ENCODE assay signal across 9 mouse cellular contexts in the genomic region with DNA sequence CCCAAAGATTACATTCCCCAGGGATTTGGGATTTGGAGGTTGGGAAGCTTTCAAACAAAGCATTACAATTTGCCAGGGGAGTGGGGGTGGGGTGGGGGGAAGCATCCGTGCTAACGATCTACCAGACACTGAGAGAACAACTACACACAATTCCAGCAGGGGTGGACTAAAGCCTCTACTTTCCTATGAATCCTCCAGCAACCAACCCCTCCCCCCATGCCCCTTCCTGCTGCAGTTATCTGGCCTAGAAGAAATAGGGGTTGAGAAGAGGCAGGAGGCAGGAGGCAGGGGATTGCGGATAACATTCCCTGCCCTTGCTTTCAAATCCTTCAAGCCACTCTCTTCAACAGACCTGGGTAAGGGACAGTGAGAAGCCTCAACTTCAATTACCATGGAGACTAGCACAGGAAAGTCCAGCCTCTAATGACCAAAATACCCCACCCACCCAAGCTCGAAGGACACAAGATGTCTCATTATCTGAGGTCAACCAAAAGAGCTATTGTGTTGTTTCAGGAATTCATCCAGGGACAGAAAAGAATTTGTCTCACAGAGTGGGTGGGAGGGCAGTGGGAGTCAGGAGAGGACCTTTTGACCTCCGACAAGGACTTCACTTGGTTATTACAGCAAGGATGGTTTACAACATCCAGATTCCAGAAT. TPM values are rescaled to one million over a fixed set of nuclear protein-coding genes. Genes with fewer than 3 reads are reported as not detected.
DNase-seq lines count a peak whose midpoint lies in the region; ATAC-seq and TF ChIP-seq lines count a peak whose summit lies in the region.
"Had no signal": no experiment of that assay in that cellular context is flagged by ENCODE, and none has a peak within 500 bp of the region (broad histone marks: within the 10 kb centered on the region; RNA-seq: fewer than 3 reads in every experiment).

No protein-coding gene starts in this region.

- no peaks in the 10 kb centered on the region for H3K9me3 ChIP-seq in neural tube, embryonic 13.5 days
- no peaks in the 10 kb centered on the region for H3K9me3 ChIP-seq in forebrain, embryonic 13.5 days (replicated peaks)
- H3K9me3 ChIP-seq: liver, embryonic 15.5 days had no signal

- no peak for TF ChIP-seq CTCF in kidney, adult 2 months (conservative IDR thresholded peaks at IDR 0.05; ENCODE audit: insufficient read depth, insufficient read length, low read depth, low read length)

- no peaks in the 10 kb centered on the region for H3K4me1 ChIP-seq in kidney, adult 2 months (ENCODE audit: control insufficient read depth, insufficient read depth, low read length)
- peaks cover 16% of the 10 kb centered on the region for H3K4me1 ChIP-seq in neural tube, embryonic 13.5 days (replicated peaks)
- 0 out of 2 replicates have a peak, but pooled peaks cover 4% of the 10 kb centered on the region for H3K4me1 ChIP-seq in forebrain, embryonic 13.5 days
- H3K4me1 ChIP-seq: liver, embryonic 15.5 days had no signal

- H3K4me2 ChIP-seq in neural tube, embryonic 13.5 days: no peak overlapping the region
- H3K4me2 ChIP-seq in forebrain, embryonic 13.5 days: no peak overlapping the region
- H3K4me2 ChIP-seq: liver, embryonic 15.5 days had no signal

- no peaks in the 10 kb centered on the region for H3K27me3 ChIP-seq in kidney, adult 2 months (replicated peaks; ENCODE audit: control insufficient read depth, insufficient read depth, low read length)
- H3K27me3 ChIP-seq in neural tube, embryonic 13.5 days: no peaks in the 10 kb centered on the region
- H3K27me3 ChIP-seq in forebrain, embryonic 13.5 days: no peaks in the 10 kb centered on the region
- H3K27me3 ChIP-seq: liver, embryonic 15.5 days had no signal

- H3K4me3 ChIP-seq in kidney, adult 2 months (ENCODE audit: insufficient read depth, low read depth, low read length): no peak overlapping the region
- H3K4me3 ChIP-seq in neural tube, embryonic 13.5 days: no peak overlapping the region
- no peak overlapping the region for H3K4me3 ChIP-seq in forebrain, embryonic 13.5 days
- H3K4me3 ChIP-seq: liver, embryonic 15.5 days had no signal

- H3K9ac ChIP-seq in neural tube, embryonic 13.5 days: no peak overlapping the region
- no peak overlapping the region for H3K9ac ChIP-seq in forebrain, embryonic 13.5 days
- H3K9ac ChIP-seq: liver, embryonic 15.5 days had no signal

- no peaks in the 10 kb centered on the region for H3K36me3 ChIP-seq in kidney, adult 2 months (ENCODE audit: control insufficient read depth, insufficient read depth, low read length)
- H3K36me3 ChIP-seq in neural tube, embryonic 13.5 days: no peaks in the 10 kb centered on the region
- H3K36me3 ChIP-seq in forebrain, embryonic 13.5 days (ENCODE audit: poor library complexity, severe bottlenecking): no peaks in the 10 kb centered on the region
- H3K36me3 ChIP-seq: liver, embryonic 15.5 days had no signal

- intact Hi-C loops in heart, postnatal 14 days (cut with DNase I): loop anchor here (5.0 kb wide), 2 partner anchors 34 to 51 kb away; no protein-coding TSS in a partner anchor

- WGBS in kidney, adult 2 months: 43% methylated on average over 5 of the region's 5 CpGs
- 16% methylated on average over 5 of the region's 5 CpGs for WGBS in neural tube, embryonic 13.5 days
- 12% methylated on average over 5 of the region's 5 CpGs for WGBS in forebrain, embryonic 13.5 days

- DNase-seq in kidney, adult 2 months: peak; percentile 37
- no peak for DNase-seq in kidney, adult 11 months
- DNase-seq in embryo, embryonic 10.5 days (ENCODE audit: low spot score): peak; percentile 67
- DNase-seq in heart, postnatal 14 days: peak; percentile 2 to 17
- DNase-seq in ovary, postnatal 14 days (ENCODE audit: low spot score): no peak
- no peak for DNase-seq in spleen, adult 12 weeks (ENCODE audit: low spot score)

- no peak for ATAC-seq in neural tube, embryonic 13.5 days (ENCODE audit: low read depth)
- ATAC-seq in forebrain, embryonic 13.5 days: no peak

- no peak for TF ChIP-seq POLR2A in kidney, adult 2 months (IDR thresholded peaks at IDR 0.05; ENCODE audit: low read depth, low read length)

- H3K27ac ChIP-seq in kidney, adult 2 months (ENCODE audit: insufficient read depth, low read depth, low read length): peak overlapping the region; percentile 71; the same call in 1 of the 2 replicates
- 0 out of 2 replicates have a peak overlapping the region, but pooled peaks have one; percentile 35 for H3K27ac ChIP-seq in neural tube, embryonic 13.5 days (replicated peaks)
- no peak overlapping the region for H3K27ac ChIP-seq in forebrain, embryonic 13.5 days
- H3K27ac ChIP-seq: liver, embryonic 15.5 days had no signal

RNA-seq across cellular contexts. Expression of a gene that starts 48.5 kb away (rescaled TPM):
- 67.1 and 67.9 TPM in 2 replicates for polyA plus RNA-seq in kidney, adult 2 months (2012; rRNA removed)
- total RNA-seq in heart, postnatal 14 days (2021): 100 to 1,000 TPM; 351 to 400 TPM
- 178 and 187 TPM in 2 replicates for polyA plus RNA-seq in neural tube, embryonic 13.5 days (2015; fragmentation: Nextera tagmentation; extraction: Ambion mirVana)
- 29.8 and 31.4 TPM in 2 replicates for polyA plus RNA-seq in forebrain, embryonic 13.5 days (2015; fragmentation: Nextera tagmentation; extraction: Ambion mirVana)

Comparison
In these comparisons a context has a peak if more than half of its experiments do, and no peak if none do; other contexts are left out.
1. DNase-seq: peak in kidney, adult 2 months (single experiment), embryo, embryonic 10.5 days (single experiment) and heart, postnatal 14 days (2 of 2); none in kidney, adult 11 months (single experiment), ovary, postnatal 14 days (single experiment) and spleen, adult 12 weeks (single experiment).